Mouse (Mus musculus): ENCODE results near the gene Thumpd3. TPM values are rescaled to one million over a fixed set of nuclear protein-coding genes. Genes with fewer than 3 reads are reported as not detected.

Thumpd3 gene
- total RNA-seq, 2 experiments from 2014 or later: 17.8 to 18.1 TPM

DNA sequence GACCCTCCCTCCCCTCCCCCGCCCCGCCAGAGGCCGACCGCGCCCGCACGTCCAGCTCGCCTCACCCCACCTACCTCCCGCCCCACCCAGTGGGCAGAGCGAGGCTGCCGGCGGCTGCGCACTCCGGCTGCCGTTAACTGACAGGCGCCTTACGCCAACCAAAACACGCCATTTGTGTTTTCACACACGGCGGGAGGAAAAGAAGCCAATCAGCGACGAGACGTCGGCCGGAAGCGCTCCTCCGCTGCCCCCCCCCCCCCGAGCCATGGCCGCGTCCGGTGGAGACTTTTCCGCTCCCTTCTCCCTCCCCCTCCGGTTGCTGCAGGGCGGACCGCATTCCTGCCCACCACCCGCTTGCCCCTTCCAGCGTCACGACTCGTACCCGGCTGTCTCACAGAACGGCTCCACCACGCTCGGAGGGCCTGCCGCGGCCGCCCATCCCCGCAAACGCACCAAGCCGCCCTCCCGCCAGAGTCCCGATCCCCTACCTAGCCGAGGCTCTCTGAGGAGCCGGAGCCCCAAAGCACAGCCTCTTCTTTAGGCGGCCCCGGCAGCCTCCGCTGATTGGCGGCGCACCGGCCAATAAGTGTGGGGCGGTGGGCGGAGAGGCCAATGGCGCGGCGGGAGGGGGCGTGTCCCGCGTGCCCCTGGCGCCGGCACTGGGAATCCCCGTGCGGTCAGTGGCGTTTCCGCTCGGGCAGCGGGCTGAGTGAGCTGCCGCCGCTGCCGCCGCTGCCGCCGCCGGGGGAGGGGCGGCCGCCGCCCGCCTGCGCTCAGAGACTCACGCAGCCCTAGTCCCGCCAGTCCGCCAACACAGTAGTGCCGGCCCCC, 30.9 kb downstream of the Thumpd3 start, which contains the start of gene Setd5:
TSS of gene Setd5 (plus strand) at position 680 of the 831 bp plus-strand sequence.
- DNase-seq: peak; percentile 100
- intact Hi-C loops (cut with DNase I): loop anchor here (2.0 to 5.0 kb wide), 2 partner anchors 30 to 35 kb away; partner anchors contain the start of gene Thumpd3

DNA sequence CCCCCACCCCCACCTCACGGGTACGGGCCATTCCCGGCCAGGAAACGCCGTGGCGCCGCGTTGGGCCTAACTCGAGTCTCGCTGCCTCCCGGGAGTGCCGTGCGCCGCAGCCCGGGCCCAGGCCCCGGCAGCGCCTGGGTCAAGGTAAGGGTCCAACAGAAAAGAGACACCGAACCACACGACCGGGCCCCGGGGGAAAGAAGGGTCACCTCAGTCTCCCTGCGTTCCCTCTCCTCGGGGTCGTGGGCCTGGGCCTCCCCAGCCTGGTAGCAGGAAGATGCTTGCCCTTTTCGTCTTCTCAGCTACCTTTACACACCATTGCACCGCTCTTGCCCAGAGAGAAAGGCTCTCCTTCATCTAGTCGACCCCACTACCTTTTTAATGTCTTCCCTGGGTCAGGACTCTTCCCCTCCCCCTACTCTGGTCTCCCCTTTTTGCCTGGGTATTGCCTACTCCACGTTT, 31.6 kb downstream of the Thumpd3 start:
- DNase-seq: no peak
- intact Hi-C loops (cut with DNase I): loop anchor here (2.0 to 5.0 kb wide), 2 partner anchors 31 to 35 kb away; partner anchors contain the start of gene Thumpd3

DNA sequence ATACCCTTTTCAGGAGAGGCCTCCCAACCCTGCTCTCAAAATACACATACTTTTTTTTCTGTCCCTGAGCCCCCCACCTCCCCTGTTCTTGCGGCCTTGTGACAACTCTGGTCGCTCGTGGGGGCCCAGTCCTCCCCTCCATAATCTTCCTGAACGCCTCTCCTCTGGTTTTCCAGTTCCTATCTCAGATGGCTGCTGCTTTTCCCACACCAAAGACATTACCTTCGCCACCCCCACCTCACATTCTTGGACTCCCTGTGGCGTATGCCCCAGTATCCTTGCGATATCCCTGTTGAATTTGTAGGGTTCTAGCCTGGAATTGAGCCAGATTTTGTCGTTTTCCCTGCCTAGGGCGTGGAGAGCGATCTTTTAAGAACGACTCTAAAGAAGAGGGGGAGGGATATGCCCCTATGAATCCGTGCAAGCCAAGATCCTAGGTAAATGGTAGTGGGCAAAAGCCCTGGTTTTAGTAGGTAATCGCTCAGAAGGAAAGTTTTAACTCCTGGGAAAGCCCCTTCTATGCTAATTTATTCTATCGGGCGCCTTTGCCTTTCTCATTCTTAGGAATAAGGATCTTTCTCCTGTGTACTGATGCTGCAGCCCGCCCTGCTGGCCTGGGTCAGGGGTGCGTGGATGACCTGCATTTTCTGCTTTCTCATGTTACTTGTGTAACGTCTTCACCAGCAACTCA, 32.2 kb downstream of the Thumpd3 start:
- intact Hi-C loops (cut with DNase I): loop anchor here (5.0 kb wide), 1 partner anchor 34 kb away; no protein-coding TSS in a partner anchor
- peak; percentile 26 to 27 for DNase-seq

DNA sequence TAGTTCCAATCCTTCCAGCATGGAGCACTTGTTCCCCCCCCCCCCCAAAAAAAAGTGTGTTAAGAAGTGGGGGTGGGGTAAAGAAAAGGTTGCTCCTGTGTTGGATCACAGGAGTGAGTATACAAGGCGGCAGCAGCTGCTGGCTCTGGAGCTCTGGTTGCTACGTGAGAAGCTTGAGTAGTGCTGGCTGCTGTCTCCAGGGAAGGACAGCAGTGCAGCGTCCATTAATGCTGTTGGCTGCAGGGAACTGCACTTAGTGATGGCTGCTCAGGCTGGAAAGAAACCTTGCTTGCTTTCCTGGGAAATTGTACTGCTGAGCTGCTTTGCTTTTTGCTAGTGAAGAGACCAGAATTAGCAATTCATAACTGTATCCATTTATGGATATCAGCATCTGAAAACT, 33.5 kb downstream of the Thumpd3 start:
- intact Hi-C loops (cut with DNase I): loop anchor here (5.0 kb wide), 1 partner anchor 33 kb away; no protein-coding TSS in a partner anchor

DNA sequence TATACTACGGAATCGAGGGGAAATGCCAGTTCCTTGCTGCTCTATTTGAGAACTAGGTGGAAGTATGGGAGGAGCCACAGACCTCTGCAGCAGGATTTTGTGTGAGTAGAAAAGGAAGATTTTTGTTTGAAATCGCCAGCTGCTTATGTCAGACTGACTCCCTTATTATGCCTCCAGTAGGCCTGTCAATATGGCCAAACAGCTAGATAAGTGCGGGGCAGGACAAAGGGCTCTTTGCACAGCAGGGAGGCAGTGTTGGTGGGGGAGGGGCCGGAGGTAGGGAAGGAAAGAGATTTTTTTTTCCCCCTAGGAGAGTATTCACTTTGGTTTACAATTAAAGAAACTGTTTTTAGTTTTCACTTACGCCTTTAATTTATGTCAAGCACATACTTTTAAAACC, 36.2 kb downstream of the Thumpd3 start:
- intact Hi-C loops (cut with DNase I): no loop called here

More for the DNA sequence above, 33.5 kb downstream of the Thumpd3 start:
- peak; percentile 40 to 50 for DNase-seq

DNA sequence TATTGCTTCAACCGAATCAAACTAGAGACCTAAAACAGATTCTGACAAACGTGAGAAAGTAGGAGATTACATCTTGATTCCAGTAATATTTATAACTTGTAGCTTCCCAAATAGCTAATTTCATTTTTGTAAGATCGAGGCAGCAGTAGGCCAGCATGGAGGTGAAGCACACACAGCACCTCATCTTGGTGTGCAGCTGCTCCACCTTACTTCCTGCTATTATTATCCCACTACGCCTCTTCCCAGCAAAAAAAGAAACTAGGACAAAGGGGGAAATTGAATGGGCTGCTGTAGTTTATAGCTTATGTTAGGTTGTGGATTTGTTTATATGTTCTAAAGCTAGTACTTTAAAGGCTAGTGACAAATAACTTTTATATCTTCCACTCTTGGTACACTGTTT, 38.6 kb downstream of the Thumpd3 start:
- intact Hi-C loops (cut with DNase I): no loop called here
- no peak for DNase-seq

More for the DNA sequence above, 36.2 kb downstream of the Thumpd3 start:
- DNase-seq: peak in 1 of 2 experiments; percentile 19

DNA sequence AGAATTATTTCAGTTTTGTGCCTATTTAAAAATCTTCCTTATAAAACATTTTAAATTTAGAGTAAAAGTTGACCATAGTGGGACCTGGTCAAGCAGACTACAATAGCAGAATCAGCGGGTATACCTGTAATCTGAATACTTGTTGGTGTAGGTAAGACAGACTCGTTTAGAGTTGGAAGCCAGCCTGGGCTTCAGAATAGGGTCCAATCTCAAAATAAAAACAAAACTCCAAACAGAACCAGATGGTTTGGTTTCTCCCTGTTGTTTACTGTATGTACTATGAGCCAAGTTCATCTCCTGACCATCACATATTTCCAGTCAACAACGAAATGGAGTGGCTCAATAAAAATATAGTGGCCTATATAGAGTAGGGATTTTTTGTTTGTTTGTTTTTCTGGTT, 47.2 kb downstream of the Thumpd3 start:
- intact Hi-C loops (cut with DNase I): no loop called here
- no peak for DNase-seq

DNA sequence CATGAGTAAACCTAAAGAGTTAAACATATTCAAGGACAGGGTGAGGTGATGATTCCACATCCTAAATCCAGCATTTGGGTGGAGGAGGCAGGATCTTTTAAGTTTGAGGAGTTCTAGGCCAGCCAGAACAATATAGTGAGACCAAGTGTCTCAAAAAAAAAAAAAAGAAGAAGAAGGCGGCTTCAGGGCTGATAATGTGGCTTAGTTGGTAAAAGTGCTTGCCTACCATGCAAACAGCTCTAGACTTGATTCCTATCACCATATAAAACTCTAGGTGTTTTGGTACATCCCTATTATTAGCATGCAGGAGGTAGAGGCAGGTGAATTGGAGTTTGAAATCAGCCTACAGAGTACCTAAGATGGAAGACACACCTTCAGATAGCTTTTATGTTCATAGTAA, 49.5 kb downstream of the Thumpd3 start:
- no peak for DNase-seq
- intact Hi-C loops (cut with DNase I): no loop called here

DNA sequence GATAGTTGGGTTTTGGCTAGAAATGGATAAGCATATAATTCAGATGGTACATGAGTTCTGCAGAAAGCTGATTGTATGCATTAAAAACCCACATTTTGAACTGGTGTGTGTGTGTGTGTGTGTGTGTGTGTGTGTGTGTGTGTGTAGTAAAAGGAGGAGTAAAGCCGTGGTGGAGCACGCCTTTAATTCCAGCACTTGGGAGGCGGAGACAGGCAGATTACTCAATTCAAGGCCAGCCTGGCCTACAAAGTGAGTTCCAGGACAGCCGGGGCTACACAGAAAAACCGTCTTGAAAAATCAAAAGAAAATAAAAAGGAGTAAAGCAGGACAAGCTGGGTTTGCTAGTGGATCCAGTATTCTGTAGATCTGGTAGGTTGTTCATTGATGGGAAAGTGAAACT, 51.6 kb downstream of the Thumpd3 start:
- no peak for DNase-seq
- intact Hi-C loops (cut with DNase I): no loop called here

DNA sequence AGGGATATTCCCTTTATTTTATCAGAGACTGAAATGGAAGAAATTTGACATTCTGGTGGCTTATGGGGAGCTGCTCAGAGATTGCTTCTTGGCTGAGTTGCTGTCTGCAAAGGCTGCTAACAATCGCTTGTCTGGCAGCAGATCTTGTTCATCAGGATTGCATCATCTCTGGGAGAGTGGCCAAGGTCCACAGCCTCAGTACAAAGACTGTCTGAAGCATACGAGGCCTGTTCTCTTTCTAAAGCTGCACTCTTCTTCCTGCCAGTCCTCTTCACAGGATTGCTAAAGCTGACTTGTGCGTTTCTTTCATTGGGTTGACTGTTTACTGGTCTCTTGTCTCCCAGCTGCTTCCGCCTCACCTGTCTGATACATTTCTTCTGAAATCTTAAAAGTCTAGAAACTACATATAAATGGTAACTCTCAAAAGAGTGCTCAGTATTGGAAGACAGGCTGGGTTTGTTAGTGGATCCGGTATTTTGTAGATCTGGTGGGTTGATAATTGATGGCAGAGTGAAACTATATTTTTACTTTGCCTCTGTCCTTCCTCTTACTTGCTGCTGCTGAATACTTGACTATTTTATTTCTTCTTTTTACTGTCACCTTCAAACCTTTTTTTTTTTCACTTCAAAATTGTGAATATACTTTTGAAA, 53.7 kb downstream of the Thumpd3 start:
- DNase-seq: peak; percentile 87 to 89
- intact Hi-C loops (cut with DNase I): loop anchor here (1.0 to 5.0 kb wide), 2 partner anchors 19 to 62 kb away; no protein-coding TSS in a partner anchor

DNA sequence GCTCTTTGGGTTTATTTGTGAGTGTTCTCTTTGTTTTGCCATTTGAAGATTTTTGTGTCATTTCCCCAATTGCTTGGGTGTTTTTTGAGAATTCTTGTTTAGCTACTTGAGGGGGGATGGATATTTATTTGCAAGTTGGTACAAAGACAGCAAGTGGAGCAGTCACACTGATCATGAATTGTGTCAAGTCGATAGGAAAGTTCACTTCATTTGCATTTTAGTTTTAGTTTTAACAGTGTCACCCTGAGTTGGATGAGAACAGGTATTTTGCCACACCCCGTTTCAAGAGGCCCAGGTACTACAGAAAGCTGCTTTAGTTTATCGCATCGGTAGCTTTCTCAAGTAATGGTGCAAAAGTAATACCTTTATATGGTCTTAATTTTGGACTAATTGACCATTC, 56.5 kb downstream of the Thumpd3 start:
- DNase-seq: no peak
- intact Hi-C loops (cut with DNase I): loop anchor here (5.0 kb wide), 1 partner anchor 65 kb away; no protein-coding TSS in a partner anchor

DNA sequence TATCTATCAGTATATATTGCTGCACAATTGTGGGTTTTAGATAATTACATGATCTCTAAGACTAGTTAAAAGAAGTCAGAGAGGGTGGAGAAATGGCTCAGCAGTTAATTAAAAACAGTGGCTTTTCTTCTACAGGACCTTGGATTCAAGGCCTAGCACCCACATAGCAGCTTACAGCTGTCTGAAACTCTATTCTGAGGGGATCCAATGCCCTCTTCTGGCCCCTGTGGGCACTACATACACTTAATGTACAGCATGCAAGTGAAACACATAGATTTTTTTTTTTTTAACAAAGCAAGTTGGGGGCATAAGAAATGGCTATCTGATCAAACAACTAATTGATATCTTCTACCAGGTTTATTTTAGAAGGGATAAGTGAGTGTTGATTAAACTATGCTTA, 57.7 kb downstream of the Thumpd3 start:
- intact Hi-C loops (cut with DNase I): loop anchor here (5.0 kb wide), 1 partner anchor 66 kb away; no protein-coding TSS in a partner anchor
- DNase-seq: peak; percentile 36 to 57

DNA sequence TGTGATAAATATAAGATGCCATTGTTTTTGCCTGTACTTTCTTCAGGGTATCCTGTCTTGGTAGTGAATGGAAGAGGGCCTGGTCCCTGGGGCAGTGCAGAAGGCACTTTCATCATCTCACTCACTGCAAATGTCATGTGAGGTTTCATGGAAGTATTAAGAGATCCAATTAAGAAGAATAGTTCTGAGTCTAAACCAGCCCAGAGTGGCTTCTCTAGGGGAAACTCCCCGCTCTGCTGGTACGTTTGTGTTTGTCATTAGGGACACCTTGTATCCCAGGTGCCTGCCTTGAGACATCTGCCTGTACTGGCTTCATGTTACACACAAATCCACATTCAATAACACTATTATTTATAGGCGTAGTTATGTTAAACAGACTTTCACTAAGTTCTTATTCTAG, 63.4 kb downstream of the Thumpd3 start:
- no peak for DNase-seq
- intact Hi-C loops (cut with DNase I): loop anchor here (5.0 kb wide), 1 partner anchor 62 kb away; the partner anchor contains the start of gene Thumpd3

DNA sequence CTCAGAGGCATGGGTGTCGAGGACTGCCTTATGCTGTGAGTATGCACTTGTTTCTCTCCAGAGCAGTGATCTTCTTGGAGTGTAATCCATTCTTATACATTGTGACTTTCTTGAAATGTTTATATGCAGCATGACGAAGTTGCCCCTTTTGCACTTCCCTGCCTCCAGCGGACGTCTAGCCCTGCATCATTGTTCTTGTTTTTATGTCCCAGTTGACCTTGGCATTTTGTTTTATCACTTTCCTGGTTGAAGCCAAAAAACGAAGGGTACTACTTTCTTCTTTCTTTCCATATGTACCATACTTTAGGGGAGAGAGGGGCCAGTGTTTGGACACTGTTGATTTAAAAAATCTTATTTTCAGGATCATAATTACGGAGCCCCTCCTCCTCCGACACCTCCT, 63.9 kb downstream of the Thumpd3 start:
- no peak for DNase-seq
- intact Hi-C loops (cut with DNase I): loop anchor here (5.0 kb wide), 2 partner anchors 33 to 63 kb away; partner anchors contain the start of genes Setd5 and Thumpd3

Other genes with a start within 250 kb of the Thumpd3 start
- 1 to 10 TPM; 1.5 to 1.9 TPM for gene Srgap3, start 99.0 kb upstream of the Thumpd3 start, total RNA-seq (2021)
- 10 to 100 TPM; 54.2 to 55.8 TPM for gene Setd5, start 31.1 kb downstream of the Thumpd3 start, total RNA-seq (2021)
- under 1 TPM; 0.31 to 0.32 TPM for gene Lhfpl4, start 149.2 kb downstream of the Thumpd3 start, total RNA-seq (2021)
- gene Mtmr14, start 191.6 kb downstream of the Thumpd3 start, total RNA-seq (2021): 10 to 100 TPM; 15.0 to 15.3 TPM
- gene Cpne9, start 236.1 kb downstream of the Thumpd3 start, total RNA-seq (2021): under 1 TPM; 0.05 to 0.29 TPM